Mouse (Mus musculus) cortical plate, adult 2 months (tissue): ENCODE results near the gene Rilpl1.

Experiments used
- CTCF ChIP-seq: fragments of 200-500 bp; IDR thresholded peaks from 2 replicates; pipeline ENCODE4 v1.5.1; 2011; ENCODE audit warnings: mild to moderate bottlenecking, control low read depth, low read length; ENCODE audit not compliant: insufficient read depth; ENCODE audit errors: extremely low read depth
- POLR2A ChIP-seq: fragments of 200-500 bp; IDR thresholded peaks from 2 replicates; pipeline ENCODE4 v1.6.1; 2011; ENCODE audit warnings: mild to moderate bottlenecking, low read length, control low read depth; ENCODE audit not compliant: insufficient read depth; ENCODE audit errors: extremely low read depth

DNA sequence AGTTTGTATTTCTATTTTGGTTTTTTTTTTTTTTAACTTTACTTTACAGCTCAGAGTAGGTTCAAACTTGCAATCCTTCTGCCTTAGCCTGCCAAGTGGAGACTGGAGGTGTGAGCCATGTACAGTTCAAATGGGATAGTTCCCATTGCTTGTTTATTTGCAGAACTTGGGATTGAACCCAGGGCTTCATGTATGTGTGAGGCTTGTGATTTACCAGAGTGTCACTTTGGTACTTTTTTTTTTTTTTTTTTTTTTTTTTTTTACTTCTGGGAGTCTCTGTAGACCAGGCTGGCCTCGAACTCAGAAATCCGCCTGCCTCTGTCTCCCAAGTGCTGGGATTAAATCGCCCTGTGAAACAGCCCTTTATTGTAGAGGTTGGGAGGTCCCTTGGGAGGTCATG is 87.0 kb downstream of the Rilpl1 start:
- TF ChIP-seq CTCF (no peak), POLR2A (no peak)
